Mouse (Mus musculus): ENCODE data around the gene Brd1.
"Not testable (repeated sequence)": the region's sequence is repeated elsewhere in the genome, so short reads cannot be mapped to it uniquely, and the experiment has no call there.

Brd1 gene

DNA sequence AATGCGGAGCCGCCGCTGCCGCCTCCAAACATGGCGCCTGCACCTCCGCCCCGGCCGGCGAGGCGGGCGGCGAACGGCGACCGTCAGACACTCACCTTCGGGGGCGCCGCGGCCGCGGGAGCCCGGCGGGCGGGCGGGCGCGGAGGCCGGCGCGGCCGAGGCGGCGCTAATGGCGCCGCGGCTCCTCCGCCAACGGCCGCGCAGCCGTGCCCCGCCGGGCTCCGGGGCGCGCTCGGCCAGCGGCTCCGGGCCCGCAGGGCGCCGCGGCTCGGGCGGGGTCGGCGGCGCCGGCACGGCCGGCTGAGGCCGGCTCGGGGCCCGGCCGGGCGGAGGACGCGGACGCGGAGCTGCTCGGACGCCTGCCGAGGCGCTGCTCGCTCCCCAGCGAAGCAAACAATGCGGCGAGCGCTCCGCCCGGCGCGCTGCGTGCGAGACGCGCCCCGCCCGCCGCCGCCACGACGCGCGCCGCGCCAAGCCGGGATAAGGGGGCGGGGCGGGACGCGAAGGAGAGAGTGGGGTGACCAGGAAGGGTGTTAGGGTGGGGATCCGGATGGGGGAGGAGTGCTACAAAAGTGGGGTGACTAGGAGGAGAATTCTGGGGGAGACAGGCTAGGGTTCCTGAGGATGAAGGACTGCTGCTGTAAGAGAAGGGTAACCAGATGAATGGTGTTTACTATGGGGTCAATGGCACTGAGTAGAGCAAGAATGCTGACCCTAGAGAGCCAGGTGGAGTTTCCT, at the start of gene Brd1:
Gene Brd1 (minus strand): TSS at position 400 of the 738 bp plus-strand sequence.
- peak; percentile 28 for DNase-seq (ENCODE audit: low spot score)

DNA sequence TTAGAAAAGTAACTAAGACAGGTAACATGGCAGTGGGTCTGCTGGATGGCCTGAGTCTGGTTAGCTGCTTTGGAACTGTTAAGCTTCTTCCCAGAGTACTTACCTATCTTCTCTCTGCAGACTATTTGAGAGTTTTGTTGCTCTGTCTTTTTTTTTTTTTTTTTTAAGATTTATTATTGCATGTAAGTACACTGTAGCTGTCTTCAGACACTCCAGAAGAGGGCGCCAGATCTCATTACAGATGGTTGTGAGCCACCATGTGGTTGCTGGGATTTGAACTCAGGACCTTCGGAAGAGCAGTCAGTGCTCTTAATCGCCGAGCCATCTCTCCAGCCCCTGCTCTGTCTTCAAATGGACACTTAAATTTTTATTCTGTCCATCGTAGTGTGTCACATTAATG, 40.6 kb upstream of the Brd1 start:
- not testable (repeated sequence) for DNase-seq (ENCODE audit: low spot score)

DNA sequence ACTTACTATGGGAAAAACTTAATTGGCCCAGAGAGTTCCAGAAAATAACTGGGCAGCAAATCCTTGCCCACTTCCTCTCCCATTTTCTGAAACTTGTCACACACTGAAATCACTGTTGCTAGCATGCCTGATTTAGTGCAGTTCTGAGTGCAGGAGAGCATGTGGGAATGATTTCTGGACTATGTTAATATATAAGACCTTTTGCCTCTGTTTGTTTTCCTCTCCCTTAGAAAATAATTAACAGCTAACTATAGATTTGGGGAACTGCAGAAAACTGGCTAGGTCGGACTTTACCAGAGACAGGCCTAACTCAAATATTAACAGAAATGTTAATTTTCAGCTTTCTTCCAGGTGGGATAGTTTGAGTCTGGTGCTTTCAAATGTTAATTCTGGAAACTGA, 34.5 kb upstream of the Brd1 start:
- no peak for DNase-seq (ENCODE audit: low spot score)

- DNase-seq (ENCODE audit: low spot score) = not testable (repeated sequence)
Observed at GRCm38 (mm10) chr15:88766139-88766538, 32.1 kb upstream of the Brd1 start.

- no peak for DNase-seq (ENCODE audit: low spot score)
Observed at GRCm38 (mm10) chr15:88761551-88761950, 27.5 kb upstream of the Brd1 start.

DNA sequence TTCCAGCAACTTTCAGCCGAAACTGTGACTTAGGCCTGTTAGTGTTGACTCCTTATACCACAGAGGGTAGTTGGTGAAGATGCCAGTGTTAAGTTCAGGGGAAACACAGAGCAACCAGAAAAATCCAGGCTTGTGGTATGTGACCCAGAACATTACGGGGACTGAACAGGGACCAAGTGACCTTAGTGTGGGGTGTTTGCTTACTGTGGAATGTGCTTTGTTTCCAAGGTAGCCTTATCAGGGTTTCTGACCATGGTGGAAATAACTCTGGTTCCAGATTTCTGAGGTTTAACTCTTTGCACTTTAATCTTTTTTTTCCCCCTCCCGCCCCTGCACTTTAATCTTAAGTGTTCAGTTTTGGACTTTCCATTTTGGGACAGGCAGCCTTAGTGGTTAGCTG, 24.0 kb upstream of the Brd1 start:
- DNase-seq (ENCODE audit: low spot score) = no peak

DNA sequence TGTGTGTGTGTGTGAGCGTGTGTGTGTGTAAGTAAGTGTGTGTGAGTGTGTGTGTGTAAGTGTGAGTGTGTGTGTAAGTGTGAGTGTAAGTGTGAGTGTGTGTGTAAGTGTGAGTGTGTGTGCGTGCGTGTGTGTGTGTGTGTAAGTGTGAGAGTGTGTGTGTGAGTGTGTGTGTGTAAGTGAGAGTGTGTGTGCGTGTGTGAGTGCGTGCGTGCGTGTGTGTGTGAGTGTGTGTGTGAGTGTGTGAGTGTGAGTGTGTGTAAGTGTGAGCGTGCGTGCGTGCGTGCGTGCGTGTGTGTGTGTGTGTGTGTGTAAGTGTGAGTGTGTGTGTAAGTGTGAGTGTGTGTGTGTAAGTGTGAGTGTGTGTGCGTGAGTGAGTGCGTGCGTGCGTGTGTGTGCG, 21.7 kb upstream of the Brd1 start:
- DNase-seq (ENCODE audit: low spot score) = no peak

DNA sequence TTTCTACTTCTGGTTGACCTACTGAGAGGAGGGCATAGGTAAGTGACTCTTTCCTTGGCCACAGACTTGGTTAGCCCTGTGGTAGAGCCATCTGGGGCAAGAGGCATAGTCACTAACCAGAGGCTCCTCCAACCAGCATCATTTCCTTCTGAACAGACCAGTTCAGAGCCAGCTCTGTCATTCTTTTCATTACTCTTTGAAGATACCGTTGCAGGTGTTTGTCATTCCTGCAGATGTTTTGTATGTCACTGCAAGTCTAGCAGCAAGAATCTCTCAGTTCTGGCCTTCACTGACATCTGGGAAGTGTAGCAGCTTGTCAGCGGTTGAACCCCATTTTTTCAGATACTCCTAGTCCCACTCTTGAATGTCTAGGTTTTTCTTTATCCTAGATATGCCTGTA, 20.9 kb upstream of the Brd1 start:
- no peak for DNase-seq (ENCODE audit: low spot score)

- no peak for DNase-seq (ENCODE audit: low spot score)
Observed at GRCm38 (mm10) chr15:88752403-88752733, 18.3 kb upstream of the Brd1 start.

DNA sequence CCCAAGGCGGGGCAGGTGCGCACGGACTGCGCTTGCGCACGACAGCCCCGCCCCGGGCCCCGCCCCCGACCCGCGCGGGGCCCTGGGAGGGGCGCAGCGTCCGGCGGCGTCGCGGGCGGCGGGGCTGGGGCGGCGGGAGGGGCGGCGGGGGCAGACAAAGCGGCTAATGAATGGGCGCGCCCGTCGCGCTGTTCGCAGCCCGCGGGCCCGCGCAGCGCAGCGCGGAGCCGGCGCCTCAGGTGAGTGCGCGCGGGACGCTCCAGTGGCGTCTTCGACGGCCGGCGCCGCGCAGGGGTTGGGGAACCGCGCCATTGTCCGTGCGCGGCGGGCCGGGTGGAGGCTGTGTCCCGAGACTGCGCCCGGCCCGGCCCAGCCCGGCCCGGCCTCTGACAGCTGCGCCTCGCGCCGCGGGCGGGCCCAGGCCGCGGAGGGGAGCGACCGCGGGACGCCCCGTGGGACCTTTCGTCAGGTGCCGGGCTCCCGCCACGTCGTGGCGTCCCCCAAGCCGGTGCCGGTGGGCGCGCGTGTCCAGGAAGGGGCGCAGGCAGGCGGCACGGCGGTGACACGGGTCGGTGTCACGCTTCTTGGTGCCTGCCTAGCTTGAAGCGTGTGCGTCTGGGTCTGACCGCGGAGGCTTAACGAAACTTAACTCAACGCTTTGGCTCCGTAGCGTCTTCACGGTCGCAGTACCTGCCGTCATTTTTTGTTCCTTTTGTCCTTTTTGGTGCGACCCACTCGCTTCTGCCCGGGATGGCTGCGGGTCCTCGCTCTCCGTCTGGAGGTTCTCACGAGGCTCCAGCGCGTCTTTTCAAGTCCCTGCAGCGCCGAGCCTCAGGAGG, 17.8 kb upstream of the Brd1 start, which contains the start of gene Zbed4:
Gene Zbed4 (plus strand): TSS at position 97 of the 839 bp plus-strand sequence.
- DNase-seq (ENCODE audit: low spot score) = no peak

DNA sequence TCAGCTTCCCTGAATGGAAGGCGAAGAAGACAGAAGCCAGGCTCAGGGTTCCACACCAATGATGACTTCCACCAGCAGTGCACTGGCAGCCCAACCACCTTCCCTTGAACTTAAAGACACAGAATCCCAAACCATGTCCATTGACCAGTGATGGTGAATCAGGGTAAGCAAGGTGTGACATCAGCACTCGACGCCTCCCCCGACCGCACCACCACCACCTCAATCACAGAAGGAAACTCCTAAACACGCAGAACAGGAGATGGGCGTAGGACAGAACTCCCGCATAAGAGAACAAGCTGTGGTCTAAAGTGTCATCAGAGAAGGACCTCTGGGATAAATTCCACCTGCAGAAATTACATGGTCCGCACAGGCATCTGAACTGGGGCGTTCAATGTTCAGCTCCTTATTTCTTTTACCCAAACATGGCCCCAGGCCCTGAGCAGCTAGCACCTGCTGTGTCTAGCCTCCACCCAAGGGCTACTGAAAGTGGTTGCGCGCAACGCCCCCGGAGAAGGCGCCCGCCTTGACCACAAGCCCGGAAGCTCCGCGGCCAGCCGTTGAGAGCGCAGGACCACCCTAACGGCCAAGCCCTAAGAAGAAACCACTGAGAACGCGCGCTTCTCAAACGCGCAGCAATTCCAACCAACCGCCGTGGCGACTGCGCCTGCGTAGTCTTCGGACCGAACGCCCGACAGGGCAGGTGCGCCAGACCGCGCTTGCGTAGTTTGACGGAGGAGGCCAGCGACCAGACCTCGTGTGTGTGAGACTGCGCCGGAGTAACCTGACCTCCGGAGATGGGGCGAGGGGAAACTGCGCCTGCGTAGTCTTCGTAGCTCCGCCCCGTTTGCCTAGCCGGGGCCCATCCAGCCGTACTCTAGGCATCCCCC, 16.9 kb upstream of the Brd1 start:
- peak; percentile 95 for DNase-seq (ENCODE audit: low spot score)

- no peak for DNase-seq (ENCODE audit: low spot score)
Observed at GRCm38 (mm10) chr15:88750032-88750431, 16.0 kb upstream of the Brd1 start.

- DNase-seq (ENCODE audit: low spot score) = not testable (repeated sequence)
Observed at GRCm38 (mm10) chr15:88749617-88750016, 15.6 kb upstream of the Brd1 start.

DNA sequence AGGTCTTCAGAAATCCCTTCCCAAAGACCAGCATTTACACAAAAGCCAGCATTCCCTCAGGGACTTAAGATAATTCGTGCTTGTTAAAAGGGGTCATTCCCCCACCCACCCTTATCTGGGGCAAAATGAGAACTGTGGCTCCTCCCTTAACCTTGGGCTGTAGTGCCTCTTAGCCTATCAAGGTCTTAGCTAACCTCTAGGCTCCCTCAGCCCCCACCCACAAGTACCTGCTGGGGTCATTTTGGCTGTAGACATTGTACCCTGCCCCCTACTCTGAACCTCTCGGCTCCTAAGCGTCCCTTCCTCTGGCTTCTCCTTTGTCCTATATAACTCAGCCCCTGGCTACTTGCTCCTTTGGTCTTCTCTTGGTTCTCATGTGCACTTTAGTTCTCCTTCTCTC, 11.9 kb upstream of the Brd1 start:
- DNase-seq (ENCODE audit: low spot score) = no peak

DNA sequence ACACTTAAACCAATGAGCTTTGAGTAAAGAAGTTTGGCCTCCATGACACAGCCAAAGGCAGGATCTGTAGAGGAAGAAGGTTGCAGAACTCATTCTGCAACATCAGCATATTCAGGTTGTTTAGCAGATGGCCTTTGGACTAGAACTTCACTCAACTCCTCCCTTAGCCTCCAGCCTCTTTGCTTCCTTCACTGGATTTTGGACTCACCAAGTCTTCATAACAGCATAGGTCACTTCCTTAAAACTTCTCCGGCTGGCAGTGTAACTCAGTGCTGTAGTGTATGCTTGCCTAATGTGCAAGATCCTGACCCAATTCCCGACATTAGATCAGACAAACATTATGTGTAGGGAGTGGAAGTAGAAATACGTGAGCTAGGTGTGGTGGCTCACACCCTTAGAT, 11.3 kb upstream of the Brd1 start:
- DNase-seq (ENCODE audit: low spot score) = no peak

GRCm38 (mm10) chr15:88743371-88743770, 9.3 kb upstream of the Brd1 start:
- DNase-seq (ENCODE audit: low spot score) = not testable (repeated sequence)

DNA sequence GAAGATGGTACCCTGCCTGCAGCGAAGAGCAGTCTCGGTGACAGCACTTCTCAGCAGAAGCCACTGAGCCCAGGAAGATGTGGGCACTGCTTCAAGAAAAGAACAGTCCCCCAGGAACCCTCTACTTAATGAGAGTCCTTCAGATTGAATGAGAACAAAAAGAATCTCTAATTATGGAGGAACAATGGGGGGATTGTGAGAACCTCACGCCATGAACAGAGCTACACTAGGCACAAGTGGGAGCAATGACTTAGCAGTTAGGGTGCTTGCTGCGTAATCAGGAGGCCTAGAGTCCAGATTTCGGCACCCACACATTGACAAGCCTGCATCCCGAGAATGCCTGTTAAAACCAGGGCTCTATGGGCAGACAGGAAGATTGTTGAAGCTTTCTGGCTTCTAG, 7.3 kb upstream of the Brd1 start:
- no peak for DNase-seq (ENCODE audit: low spot score)

GRCm38 (mm10) chr15:88738466-88738865, 4.4 kb upstream of the Brd1 start:
- DNase-seq (ENCODE audit: low spot score) = no peak

DNA sequence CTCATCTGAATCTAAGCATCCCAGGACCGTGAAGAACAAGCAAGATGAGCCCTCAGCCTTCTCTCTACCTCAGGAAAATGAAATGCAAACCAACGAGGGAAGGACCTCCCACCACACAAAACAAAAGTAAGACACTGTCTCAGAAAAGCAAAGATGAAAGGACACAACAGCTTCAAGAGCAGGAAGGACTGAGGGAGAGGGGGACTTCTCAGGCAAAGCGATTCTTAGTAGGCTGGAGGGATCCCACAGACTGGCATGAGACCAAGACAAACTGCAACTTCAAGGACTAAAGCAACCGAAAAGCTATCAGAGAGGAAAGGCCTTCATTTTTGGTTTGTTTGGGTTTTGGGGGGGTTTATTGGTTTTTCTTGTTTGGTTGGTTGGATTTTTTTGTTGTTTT, 2.1 kb upstream of the Brd1 start:
- no peak for DNase-seq (ENCODE audit: low spot score)

DNA sequence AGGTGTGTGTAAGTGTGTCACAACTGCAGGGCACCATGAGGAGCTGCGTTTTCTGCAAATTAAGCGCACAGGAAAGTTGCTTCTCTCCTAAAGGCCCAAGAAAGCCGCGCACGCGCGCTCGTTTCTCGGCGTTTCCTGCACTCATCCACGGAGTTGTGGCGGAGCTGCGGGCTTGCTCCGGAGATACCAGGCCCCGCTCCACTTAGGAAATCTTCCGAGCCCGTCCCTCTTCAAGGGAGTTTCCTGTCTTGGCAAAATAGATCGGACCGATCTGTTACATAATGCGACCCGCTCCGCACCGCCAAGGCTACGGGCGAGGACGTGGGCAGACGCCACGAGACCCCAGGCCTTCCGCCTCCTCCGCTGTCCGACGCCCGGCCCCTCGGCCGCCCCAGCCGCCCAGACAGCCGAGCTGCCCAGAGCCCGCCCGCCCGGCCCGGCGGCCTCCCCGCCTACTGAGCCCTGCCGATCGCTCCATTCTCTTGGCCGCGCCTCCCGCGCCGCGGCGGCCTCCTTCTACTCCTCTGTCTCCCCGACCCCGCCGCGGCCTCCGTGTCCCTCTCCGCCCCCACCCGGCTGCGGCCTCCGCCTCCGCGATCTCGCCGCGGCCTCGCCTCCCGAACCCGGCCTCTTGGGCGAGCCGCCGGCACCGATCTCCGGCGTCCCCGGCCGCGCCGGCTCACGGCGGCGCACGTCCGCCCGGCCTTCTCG, 837 bp downstream of the Brd1 start:
- DNase-seq (ENCODE audit: low spot score) = peak; percentile 16

DNA sequence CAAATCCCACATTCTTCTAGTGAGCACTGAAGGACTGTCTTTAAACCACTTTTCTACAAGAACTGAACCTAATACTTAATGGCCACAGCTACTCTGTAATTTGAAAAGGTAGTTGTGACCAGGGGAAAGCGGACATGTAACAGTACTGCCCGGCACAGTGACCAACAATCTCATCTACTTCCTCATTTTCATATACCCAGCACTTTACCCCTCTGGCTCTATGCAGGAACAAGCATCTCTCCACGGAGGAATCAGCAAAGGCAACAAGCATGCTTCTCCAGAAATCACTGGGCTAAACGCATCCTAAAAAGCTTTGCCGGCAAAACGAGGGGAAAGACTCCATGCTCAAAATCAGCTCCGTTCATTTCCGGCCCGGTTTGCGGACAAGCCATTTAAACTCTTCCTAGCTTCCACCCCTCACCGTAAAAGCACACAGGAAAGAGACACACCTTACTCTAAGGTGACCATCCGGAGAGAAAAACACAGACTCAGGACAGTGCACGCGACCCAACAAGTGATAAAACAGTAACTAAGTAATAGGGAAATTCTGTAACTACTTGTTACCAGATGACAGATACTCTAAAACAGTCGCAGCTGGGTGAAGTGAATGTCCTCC, 1.5 kb downstream of the Brd1 start:
- no peak for DNase-seq (ENCODE audit: low spot score)
